Mouse (Mus musculus): Measurements from ENCODE around the gene Rnh1. TPM values are rescaled to one million over a fixed set of nuclear protein-coding genes. Genes with fewer than 3 reads are reported as not detected.
A peak's percentile ranks its signal among the peaks of the same experiment; 100 is the strongest.

Rnh1 gene
- polyA plus RNA-seq, 1 experiment from 2014 or later, result 123 TPM

- peaks cover 58% of the 10 kb centered on the region for H3K4me1 ChIP-seq (replicated peaks)
- peak within 1 kb of the TSS; percentile 92 for H3K4me2 ChIP-seq (replicated peaks)
- peak; percentile 93 for ATAC-seq
- H3K9me3 ChIP-seq, result no peaks in the 10 kb centered on the region
- H3K9ac ChIP-seq, result peak within 1 kb of the TSS; percentile 66
- no peaks in the 10 kb centered on the region for H3K27me3 ChIP-seq (replicated peaks)
- WGBS, result under 1% methylated on average over 41 of the region's 41 CpGs
- H3K4me3 ChIP-seq (replicated peaks), result peak within 1 kb of the TSS; percentile 71
- peak within 1 kb of the TSS; percentile 97 for H3K27ac ChIP-seq
- H3K36me3 ChIP-seq, result peaks cover 4% of the 10 kb centered on the region; the same call in 1 of the 2 replicates
Measured at GRCm38 (mm10) chr7:141215101-141215879, 42.6 kb upstream of the Rnh1 start, which contains the start of gene Rassf7. Gene Rassf7 (plus strand): TSS chr7:141215860.

- Histone ChIP-seq H3K9ac (no peak overlapping the region), H3K4me1 (replicated peaks) (peaks cover 56% of the 10 kb centered on the region), H3K36me3 (peaks cover 4% of the 10 kb centered on the region; the same call in 1 of the 2 replicates), H3K4me3 (replicated peaks) (no peak overlapping the region), H3K27ac (peak overlapping the region; percentile 97; the same call in 1 of the 2 replicates), H3K27me3 (replicated peaks) (no peaks in the 10 kb centered on the region), H3K4me2 (replicated peaks) (peak overlapping the region; percentile 92), H3K9me3 (no peaks in the 10 kb centered on the region)
- 63% methylated on average over 3 of the region's 3 CpGs for WGBS
- ATAC-seq, result no peak
Measured at GRCm38 (mm10) chr7:141214310-141214709, 41.7 kb upstream of the Rnh1 start.

GRCm38 (mm10) chr7:141213605-141214235 lies 41.1 kb upstream of the Rnh1 start, which contains the start of gene Lmntd2:
Gene Lmntd2 (minus strand): TSS chr7:141214080.
- Histone ChIP-seq H3K9me3 (no peaks in the 10 kb centered on the region), H3K4me3 (replicated peaks) (peak within 1 kb of the TSS; percentile 71), H3K4me1 (replicated peaks) (peaks cover 51% of the 10 kb centered on the region), H3K27me3 (replicated peaks) (no peaks in the 10 kb centered on the region), H3K9ac (peak within 1 kb of the TSS; percentile 66), H3K27ac (peak within 1 kb of the TSS; percentile 97), H3K4me2 (replicated peaks) (peak within 1 kb of the TSS; percentile 92), H3K36me3 (peaks cover 4% of the 10 kb centered on the region; the same call in 1 of the 2 replicates)
- WGBS, result 85% methylated on average over 11 of the region's 11 CpGs
- no peak for ATAC-seq

GRCm38 (mm10) chr7:141213133-141213532 lies 40.5 kb upstream of the Rnh1 start:
- WGBS, result 69% methylated on average over 3 of the region's 3 CpGs
- Histone ChIP-seq H3K4me2 (replicated peaks) (no peak overlapping the region), H3K27me3 (replicated peaks) (no peaks in the 10 kb centered on the region), H3K27ac (0 out of 2 replicates have a peak overlapping the region, but pooled peaks have one; percentile 54), H3K4me3 (replicated peaks) (no peak overlapping the region), H3K4me1 (replicated peaks) (peaks cover 45% of the 10 kb centered on the region), H3K36me3 (peaks cover 2% of the 10 kb centered on the region; the same call in 1 of the 2 replicates), H3K9me3 (no peaks in the 10 kb centered on the region), H3K9ac (no peak overlapping the region)
- no peak for ATAC-seq

GRCm38 (mm10) chr7:141210606-141211131 lies 38.0 kb upstream of the Rnh1 start:
- 81% methylated on average over 14 of the region's 14 CpGs for WGBS
- no peak overlapping the region for H3K9ac ChIP-seq
- H3K4me3 ChIP-seq (replicated peaks), result no peak overlapping the region
- no peak overlapping the region for H3K4me2 ChIP-seq (replicated peaks)
- H3K9me3 ChIP-seq, result no peaks in the 10 kb centered on the region
- no peaks in the 10 kb centered on the region for H3K36me3 ChIP-seq
- no peak for ATAC-seq
- no peaks in the 10 kb centered on the region for H3K27me3 ChIP-seq (replicated peaks)
- H3K27ac ChIP-seq, result no peak overlapping the region
- H3K4me1 ChIP-seq (replicated peaks), result peaks cover 26% of the 10 kb centered on the region

GRCm38 (mm10) chr7:141210137-141210536 lies 37.5 kb upstream of the Rnh1 start:
- H3K27me3 ChIP-seq (replicated peaks), result no peaks in the 10 kb centered on the region
- peaks cover 24% of the 10 kb centered on the region for H3K4me1 ChIP-seq (replicated peaks)
- no peaks in the 10 kb centered on the region for H3K9me3 ChIP-seq
- H3K4me2 ChIP-seq (replicated peaks), result no peak overlapping the region
- no peaks in the 10 kb centered on the region for H3K36me3 ChIP-seq
- H3K9ac ChIP-seq, result no peak overlapping the region
- WGBS, result 61% methylated on average over 12 of the region's 12 CpGs
- no peak overlapping the region for H3K27ac ChIP-seq
- no peak overlapping the region for H3K4me3 ChIP-seq (replicated peaks)
- ATAC-seq, result no peak

GRCm38 (mm10) chr7:141209526-141209925 lies 36.9 kb upstream of the Rnh1 start:
- 77% methylated on average over 3 of the region's 3 CpGs for WGBS
- Histone ChIP-seq H3K4me2 (replicated peaks) (no peak overlapping the region), H3K27me3 (replicated peaks) (no peaks in the 10 kb centered on the region), H3K9ac (no peak overlapping the region), H3K4me3 (replicated peaks) (no peak overlapping the region), H3K9me3 (no peaks in the 10 kb centered on the region), H3K4me1 (replicated peaks) (peaks cover 21% of the 10 kb centered on the region), H3K36me3 (no peaks in the 10 kb centered on the region), H3K27ac (no peak overlapping the region)
- 0 out of 2 replicates have a peak, but pooled peaks have one; percentile 13 for ATAC-seq

GRCm38 (mm10) chr7:141206182-141206937 lies 33.7 kb upstream of the Rnh1 start:
- Histone ChIP-seq H3K27me3 (replicated peaks) (no peaks in the 10 kb centered on the region), H3K4me3 (replicated peaks) (no peak overlapping the region), H3K4me1 (replicated peaks) (0 out of 2 replicates have a peak, but pooled peaks cover 11% of the 10 kb centered on the region), H3K4me2 (replicated peaks) (no peak overlapping the region), H3K9me3 (no peaks in the 10 kb centered on the region), H3K27ac (no peak overlapping the region), H3K36me3 (no peaks in the 10 kb centered on the region), H3K9ac (no peak overlapping the region)
- WGBS, result 93% methylated on average over 18 of the region's 18 CpGs
- no peak for ATAC-seq

- Histone ChIP-seq H3K9me3 (no peaks in the 10 kb centered on the region), H3K9ac (no peak overlapping the region), H3K27me3 (replicated peaks) (no peaks in the 10 kb centered on the region), H3K4me2 (replicated peaks) (no peak overlapping the region), H3K4me1 (replicated peaks) (0 out of 2 replicates have a peak, but pooled peaks cover 6% of the 10 kb centered on the region), H3K27ac (no peak overlapping the region), H3K36me3 (no peaks in the 10 kb centered on the region), H3K4me3 (replicated peaks) (no peak overlapping the region)
- 86% methylated on average over 5 of the region's 5 CpGs for WGBS
- ATAC-seq, result no peak
Measured at GRCm38 (mm10) chr7:141205504-141205903, 32.8 kb upstream of the Rnh1 start.

- H3K4me1 ChIP-seq (replicated peaks), result no peaks in the 10 kb centered on the region
- no peak overlapping the region for H3K27ac ChIP-seq
- H3K4me2 ChIP-seq (replicated peaks), result no peak overlapping the region
- H3K9me3 ChIP-seq, result no peaks in the 10 kb centered on the region
- no peaks in the 10 kb centered on the region for H3K27me3 ChIP-seq (replicated peaks)
- no peak for ATAC-seq
- H3K9ac ChIP-seq, result no peak overlapping the region
- H3K36me3 ChIP-seq, result no peaks in the 10 kb centered on the region
- H3K4me3 ChIP-seq (replicated peaks), result no peak overlapping the region
- 79% methylated on average over 3 of the region's 3 CpGs for WGBS
Measured at GRCm38 (mm10) chr7:141204546-141204945, 31.9 kb upstream of the Rnh1 start.

GRCm38 (mm10) chr7:141198121-141198520 lies 25.5 kb upstream of the Rnh1 start:
- H3K4me3 ChIP-seq (replicated peaks), result no peak overlapping the region
- no peak overlapping the region for H3K27ac ChIP-seq
- H3K9me3 ChIP-seq, result no peaks in the 10 kb centered on the region
- peaks cover 7% of the 10 kb centered on the region for H3K4me1 ChIP-seq (replicated peaks)
- no peak overlapping the region for H3K4me2 ChIP-seq (replicated peaks)
- no peak overlapping the region for H3K9ac ChIP-seq
- 75% methylated on average over 4 of the region's 4 CpGs for WGBS
- no peaks in the 10 kb centered on the region for H3K36me3 ChIP-seq
- no peak for ATAC-seq
- no peaks in the 10 kb centered on the region for H3K27me3 ChIP-seq (replicated peaks)

All from intestine, embryonic 15.5 days (tissue).